Mouse (Mus musculus) left cerebral cortex, adult 18-20 months (tissue): Measurements from ENCODE around the gene Ptpn5. TPM values are rescaled to one million over a fixed set of nuclear protein-coding genes. Genes with fewer than 3 reads are reported as not detected.

Source experiments
- DNase-seq, 2 experiments: peaks; one replicate each; pipeline ENCODE4 v3.0.0; 2021 to 2022; ENCODE audit warnings: low spot score in 2 of 2, mixed read lengths in 1 of 2
- total RNA-seq, 2 experiments: library from RNA; stranded (reverse); gene quantifications; 2 replicates each; pipeline ENCODE4 v1.2.3; 2021

Gene Ptpn5
- total RNA-seq, 2 experiments from 2014 or later: 187 to 189 TPM

DNA sequence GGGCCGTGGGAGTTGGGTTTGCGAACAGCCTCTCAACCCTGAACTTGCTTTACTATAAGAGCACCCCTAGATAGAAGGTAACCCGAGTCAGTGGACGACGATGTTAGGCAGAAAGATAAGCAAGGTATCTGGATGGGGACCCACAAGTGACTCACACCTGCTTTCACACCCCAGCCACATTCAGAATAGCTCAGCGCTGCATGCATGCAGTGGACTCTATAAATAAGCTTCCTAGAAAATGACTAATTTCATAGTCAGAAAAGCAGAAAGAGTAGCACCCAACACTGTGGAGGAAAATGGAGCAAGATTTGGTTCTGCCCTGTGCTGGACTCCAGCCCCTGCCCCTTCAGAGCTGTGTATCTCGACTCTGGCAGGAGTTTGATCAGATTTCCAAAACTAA is 20.1 kb downstream of the Ptpn5 start:
- peak; percentile 59 for DNase-seq

- DNase-seq: no peak
Observed at GRCm38 (mm10) chr7:47112036-47112435, 21.4 kb downstream of the Ptpn5 start.

DNA sequence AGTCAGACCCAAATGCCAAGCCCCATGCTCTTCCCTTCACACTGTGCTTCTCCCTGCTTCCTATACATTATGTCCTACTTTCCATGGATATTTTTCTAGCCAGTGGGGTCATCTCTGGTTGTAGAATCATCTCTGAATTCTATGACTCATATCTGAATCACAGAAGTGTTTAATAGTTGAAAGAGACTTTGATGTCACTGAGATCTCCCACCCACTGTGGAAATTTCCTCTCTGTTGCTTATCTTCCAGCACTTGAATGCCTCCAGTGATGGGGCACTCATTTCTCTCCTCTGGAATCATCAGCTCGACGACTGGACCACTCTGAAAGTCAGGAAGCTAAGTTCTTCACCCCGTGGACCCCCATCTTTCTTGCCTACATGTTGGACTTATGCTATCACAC is 22.4 kb downstream of the Ptpn5 start:
- no peak for DNase-seq

DNA sequence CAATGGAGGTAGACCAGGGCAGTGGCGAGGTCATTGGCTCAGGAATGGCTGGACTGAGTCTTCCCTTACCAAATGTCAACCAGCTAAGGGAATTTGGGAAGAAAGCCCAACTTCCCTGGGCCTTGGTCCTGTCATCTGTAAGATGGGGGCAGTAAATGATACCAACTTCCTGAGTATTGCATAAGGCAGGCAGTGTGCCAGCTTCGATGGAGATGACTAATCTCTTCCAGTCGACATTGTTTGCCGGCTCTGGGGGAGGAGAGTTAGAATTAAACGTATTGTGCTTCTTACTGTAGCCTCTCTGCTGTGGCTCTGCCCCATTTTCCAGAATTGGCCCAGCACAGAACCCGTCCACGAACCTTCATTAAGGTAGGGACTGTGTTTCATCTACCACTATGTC is 23.0 kb downstream of the Ptpn5 start:
- peak; percentile 75 to 77 for DNase-seq

- DNase-seq: peak; percentile 66 to 75
Observed at GRCm38 (mm10) chr7:47108779-47109189, 24.7 kb downstream of the Ptpn5 start.

DNA sequence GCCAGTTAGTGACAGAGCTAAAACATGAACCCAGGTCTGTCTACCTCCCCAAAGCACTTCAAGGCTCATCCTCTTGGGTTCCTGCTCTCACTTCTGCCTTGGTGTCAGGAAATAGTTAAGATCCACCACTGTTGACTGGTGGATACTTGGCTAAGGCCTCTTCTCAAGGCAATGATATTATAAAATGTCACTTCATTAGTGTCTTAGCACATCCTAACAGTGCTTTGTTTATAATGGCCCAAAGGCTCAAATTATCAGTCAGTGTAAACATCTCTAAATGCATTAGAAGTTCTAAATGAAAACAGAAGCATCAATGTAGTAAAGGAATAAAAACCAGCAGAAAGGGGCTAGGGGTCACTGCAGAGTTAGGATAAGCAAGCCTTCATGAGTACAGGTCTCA is 26.5 kb downstream of the Ptpn5 start:
- DNase-seq: no peak

DNA sequence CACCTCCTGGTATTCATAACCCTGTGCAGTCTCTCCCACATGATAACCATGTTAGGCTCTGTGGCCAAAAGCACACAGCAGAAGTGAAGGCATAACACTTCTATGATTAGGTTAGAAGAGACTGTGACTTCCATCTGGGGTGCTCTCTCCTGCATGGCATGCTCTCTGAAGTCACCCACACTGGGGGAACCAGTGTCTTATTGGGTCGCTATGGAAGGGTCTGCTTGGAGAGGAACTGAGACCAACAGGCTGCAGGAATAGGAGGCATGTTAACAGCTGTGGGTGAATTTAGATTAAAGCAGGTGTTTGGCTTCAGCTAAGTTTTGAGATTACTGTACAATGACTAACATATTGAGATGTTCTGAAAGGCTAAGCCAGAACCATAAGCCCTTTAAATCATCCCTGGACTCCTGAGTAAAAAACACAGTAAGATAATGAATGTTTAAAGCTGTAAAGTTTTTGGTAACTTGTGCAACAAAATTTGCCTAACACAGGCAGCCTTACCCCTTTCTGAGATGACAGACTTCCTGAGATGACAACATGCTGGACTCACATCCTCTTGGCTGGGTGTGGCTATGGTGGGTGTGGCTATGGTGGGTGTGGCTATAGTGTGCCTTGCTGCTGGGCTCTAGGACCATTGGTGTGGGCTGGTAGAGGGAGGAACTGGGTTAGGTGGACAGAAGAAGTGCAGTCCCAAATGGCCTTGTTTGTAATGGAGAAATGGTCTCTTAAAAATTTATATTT is 29.6 kb downstream of the Ptpn5 start:
- no peak for DNase-seq

DNA sequence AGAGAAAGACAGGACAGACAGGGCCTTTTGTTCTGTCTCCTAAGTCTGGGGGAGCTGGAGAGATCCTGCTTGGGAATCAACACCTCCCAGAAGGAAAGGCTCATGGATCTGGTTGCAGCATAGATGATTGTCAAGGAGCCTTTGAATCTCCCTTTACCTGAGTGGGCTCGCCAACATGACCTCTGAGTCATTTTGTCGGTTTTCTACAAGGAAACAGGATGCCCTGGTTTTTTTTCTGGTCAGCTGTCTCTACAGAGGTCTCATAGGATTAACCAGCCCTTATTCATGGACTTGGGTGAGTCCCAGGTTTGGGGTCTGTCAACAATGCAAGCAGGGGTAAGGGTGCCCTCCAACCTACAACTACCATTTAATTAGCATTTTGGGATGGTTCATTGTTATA is 30.5 kb downstream of the Ptpn5 start:
- DNase-seq: no peak

- no peak for DNase-seq
Observed at GRCm38 (mm10) chr7:47100615-47101014, 32.9 kb downstream of the Ptpn5 start.

DNA sequence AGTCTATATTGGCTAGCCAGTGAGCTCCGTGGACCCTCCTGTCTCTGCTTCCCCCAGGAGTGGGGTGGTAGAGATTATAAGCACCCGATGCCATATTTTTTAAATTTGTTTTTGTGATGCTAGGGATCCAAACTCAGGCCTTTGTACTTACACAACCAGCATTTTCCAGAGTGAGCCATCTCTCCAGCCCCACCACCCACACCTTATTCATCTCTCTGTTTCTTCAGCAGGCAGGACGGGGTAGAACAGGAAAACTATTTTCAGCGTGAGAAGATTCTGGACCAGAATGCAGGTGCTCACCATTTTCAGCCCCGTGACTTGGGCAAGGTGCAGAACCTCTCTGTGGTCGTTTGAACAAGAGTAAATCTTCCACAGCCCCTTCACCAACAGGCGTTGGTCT is 34.2 kb downstream of the Ptpn5 start:
- no peak for DNase-seq

DNA sequence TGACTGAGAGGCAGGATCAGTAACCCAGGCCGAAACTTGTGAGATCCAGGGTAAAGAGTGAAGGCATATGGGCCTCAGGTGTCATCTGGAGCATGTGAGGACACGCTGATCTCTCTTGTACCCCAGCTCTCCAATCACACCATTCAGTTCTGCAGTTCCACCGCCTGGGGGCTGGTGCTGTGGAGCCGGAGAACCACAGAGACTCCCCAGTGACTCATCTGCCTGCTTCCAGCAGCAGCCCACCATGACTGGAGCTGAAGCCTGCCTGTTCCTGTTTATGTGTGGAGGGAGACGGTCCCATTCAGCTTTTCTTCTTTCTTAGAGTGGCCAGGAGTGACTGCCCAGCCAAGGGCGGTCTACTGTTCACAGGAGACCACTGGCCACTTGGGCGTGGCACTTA is 35.4 kb downstream of the Ptpn5 start:
- peak; percentile 52 to 62 for DNase-seq

- no peak for DNase-seq
Observed at GRCm38 (mm10) chr7:47094969-47095368, 38.5 kb downstream of the Ptpn5 start.

- DNase-seq: no peak
Observed at GRCm38 (mm10) chr7:47093935-47094334, 39.5 kb downstream of the Ptpn5 start.

DNA sequence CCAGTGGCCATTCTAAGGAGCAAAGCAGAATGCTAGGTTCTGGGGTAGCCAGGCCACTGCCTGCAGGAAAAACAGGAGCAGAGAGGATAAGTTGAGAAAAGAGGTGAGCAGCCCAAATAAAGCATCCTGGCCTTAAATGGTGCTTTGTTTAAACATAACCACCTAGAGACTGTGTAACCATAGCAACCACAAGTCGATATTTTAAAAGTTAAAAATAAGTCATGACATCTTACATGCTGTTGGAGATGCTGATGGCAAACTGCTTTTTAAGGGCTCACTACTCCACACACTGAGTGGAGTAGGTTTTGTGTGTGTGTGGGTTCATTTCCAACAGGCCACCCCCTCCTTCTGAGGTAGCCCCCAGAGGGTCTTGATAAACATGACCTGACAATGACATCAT is 48.4 kb downstream of the Ptpn5 start:
- no peak for DNase-seq

GRCm38 (mm10) chr7:47081277-47081676 is 52.2 kb downstream of the Ptpn5 start:
- peak; percentile 70 to 75 for DNase-seq

GRCm38 (mm10) chr7:47080868-47081267 is 52.6 kb downstream of the Ptpn5 start:
- no peak for DNase-seq

- peak in 1 of 2 experiments; percentile 50 for DNase-seq
Observed at GRCm38 (mm10) chr7:47077451-47077850, 56.0 kb downstream of the Ptpn5 start.

GRCm38 (mm10) chr7:47076729-47077128 is 56.8 kb downstream of the Ptpn5 start:
- no peak for DNase-seq

GRCm38 (mm10) chr7:47076193-47076592 is 57.3 kb downstream of the Ptpn5 start:
- DNase-seq: no peak

GRCm38 (mm10) chr7:47073536-47074521 is 59.7 kb downstream of the Ptpn5 start:
- no peak for DNase-seq

GRCm38 (mm10) chr7:47072551-47072950 is 60.9 kb downstream of the Ptpn5 start:
- no peak for DNase-seq

DNA sequence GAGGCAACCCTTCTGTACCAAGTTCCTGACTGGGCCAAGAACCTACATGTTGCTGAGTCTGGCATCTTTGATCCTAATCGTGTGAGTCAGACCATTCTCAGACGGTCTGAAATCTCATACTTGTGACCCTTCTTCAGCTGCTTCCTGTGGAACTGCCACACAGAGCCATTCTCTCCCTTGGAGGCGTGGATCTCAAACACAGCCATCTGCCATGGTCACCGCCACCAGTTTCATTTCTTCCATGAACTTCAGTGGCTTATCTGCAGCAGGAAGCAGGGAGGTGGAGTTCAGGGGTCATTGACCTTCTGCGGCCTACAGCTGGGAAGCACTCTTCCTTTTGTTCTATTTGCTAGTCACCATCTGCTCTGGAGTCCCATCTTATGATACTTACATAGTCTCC is 65.6 kb downstream of the Ptpn5 start:
- DNase-seq: no peak
